Mouse (Mus musculus) olfactory bulb, adult 2 months (tissue): ENCODE results near the gene Mark4.

Experiments used
- CTCF ChIP-seq: fragments of 200-500 bp; IDR thresholded peaks from 2 replicates; pipeline ENCODE4 v1.5.1; 2012; ENCODE audit warnings: low read depth, mild to moderate bottlenecking, low read length, moderate library complexity; ENCODE audit not compliant: insufficient read depth
- POLR2A ChIP-seq: fragments of 200-500 bp; IDR thresholded peaks from 2 replicates; pipeline ENCODE4 v1.6.1; 2012; ENCODE audit warnings: mild to moderate bottlenecking, low read depth, low read length, moderate library complexity; ENCODE audit not compliant: insufficient read depth

GRCm38 (mm10) chr7:19462443-19462842 lies 3.8 kb upstream of the Mark4 start:
- TF ChIP-seq CTCF (no peak), POLR2A (no peak)
